In the genomic region with DNA sequence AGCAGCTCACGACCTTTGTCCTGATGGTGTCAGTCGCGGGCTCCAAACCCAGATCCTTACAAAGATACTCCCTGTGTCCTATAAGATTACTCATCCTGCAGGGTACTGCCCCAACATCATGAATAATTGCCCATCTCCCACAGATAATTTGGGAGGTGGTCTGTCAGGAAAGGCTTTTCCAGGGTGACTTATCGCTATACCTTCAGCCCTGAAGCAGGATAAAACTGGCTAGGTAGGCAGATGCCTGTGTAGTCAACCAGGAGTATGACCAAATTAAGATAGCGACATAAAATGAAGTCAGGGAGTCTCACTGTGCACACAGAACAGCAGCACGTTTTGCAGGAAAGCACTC, we compare ENCODE assay signal across 9 mouse cellular contexts. TPM values are rescaled to one million over a fixed set of nuclear protein-coding genes. Genes with fewer than 3 reads are reported as not detected.
DNase-seq lines count a peak whose midpoint lies in the region; ATAC-seq and TF ChIP-seq lines count a peak whose summit lies in the region.
"Had no signal": no experiment of that assay in that cellular context is flagged by ENCODE, and none has a peak within 500 bp of the region (broad histone marks: within the 10 kb centered on the region; RNA-seq: fewer than 3 reads in every experiment).

No protein-coding gene starts in this region.

- H3K4me3 ChIP-seq in left cerebral cortex, adult 2 months = peak overlapping the region; percentile 97
- H3K4me3 ChIP-seq in embryonic facial prominence, embryonic 14.5 days (ENCODE audit: low read depth, low read length) = peak overlapping the region; percentile 98
- peak overlapping the region; percentile 88 for H3K4me3 ChIP-seq in intestine, embryonic 16.5 days (ENCODE audit: low read length)
- H3K4me3 ChIP-seq in neural tube, embryonic 13.5 days = peak overlapping the region; percentile 96

- ATAC-seq in embryonic facial prominence, embryonic 14.5 days (ENCODE audit: low read depth) = no peak
- peak; percentile 12 for ATAC-seq in intestine, embryonic 16.5 days
- ATAC-seq in neural tube, embryonic 13.5 days (ENCODE audit: low read depth) = no peak

- no peaks in the 10 kb centered on the region for H3K9me3 ChIP-seq in embryonic facial prominence, embryonic 14.5 days (ENCODE audit: control insufficient read depth, low read length)
- H3K9me3 ChIP-seq in intestine, embryonic 16.5 days (ENCODE audit: control insufficient read depth, low read length) = no peaks in the 10 kb centered on the region
- no peaks in the 10 kb centered on the region for H3K9me3 ChIP-seq in neural tube, embryonic 13.5 days

- 16% methylated on average over 6 of the region's 6 CpGs for WGBS in embryonic facial prominence, embryonic 14.5 days
- 9% methylated on average over 6 of the region's 6 CpGs for WGBS in intestine, embryonic 16.5 days
- 13% methylated on average over 6 of the region's 6 CpGs for WGBS in neural tube, embryonic 13.5 days

- peak overlapping the region; percentile 76 for H3K4me2 ChIP-seq in embryonic facial prominence, embryonic 14.5 days (ENCODE audit: low read depth, low read length)
- H3K4me2 ChIP-seq in intestine, embryonic 16.5 days (ENCODE audit: low read depth, low read length) = peak overlapping the region; percentile 28
- peak overlapping the region; percentile 94 for H3K4me2 ChIP-seq in neural tube, embryonic 13.5 days

- peaks cover 13% of the 10 kb centered on the region for H3K4me1 ChIP-seq in embryonic facial prominence, embryonic 14.5 days (ENCODE audit: control insufficient read depth, insufficient read depth, low read length)
- H3K4me1 ChIP-seq in intestine, embryonic 16.5 days (ENCODE audit: control insufficient read depth, insufficient read depth, low read length) = peaks cover 10% of the 10 kb centered on the region
- peaks cover 41% of the 10 kb centered on the region for H3K4me1 ChIP-seq in neural tube, embryonic 13.5 days (replicated peaks)

- no peak for DNase-seq in left cerebral cortex, adult 2 months (ENCODE audit: extremely low spot score in 1 of 2, low spot score in 2 of 2)
- DNase-seq in left cerebral cortex, postnatal 25 days (ENCODE audit: low spot score in 2 of 2) = no peak
- DNase-seq in embryonic facial prominence, embryonic 14.5 days (ENCODE audit: low spot score) = no peak
- DNase-seq in T-cell, adult 2 months (ENCODE audit: low spot score) = no peak
- DNase-seq in left cerebral cortex, adult 11 months (ENCODE audit: low spot score) = no peak
- DNase-seq in embryo, embryonic 10.5 days (ENCODE audit: low spot score) = no peak

- no peak for TF ChIP-seq CTCF in left cerebral cortex, adult 2 months (IDR thresholded peaks at IDR 0.05)

- H3K36me3 ChIP-seq in embryonic facial prominence, embryonic 14.5 days (ENCODE audit: control insufficient read depth, insufficient read depth, low read length) = peaks cover 26% of the 10 kb centered on the region
- no peaks in the 10 kb centered on the region for H3K36me3 ChIP-seq in intestine, embryonic 16.5 days (ENCODE audit: control insufficient read depth, insufficient read depth, low read length)
- peaks cover 28% of the 10 kb centered on the region for H3K36me3 ChIP-seq in neural tube, embryonic 13.5 days

- H3K9ac ChIP-seq in embryonic facial prominence, embryonic 14.5 days (ENCODE audit: low read depth, low read length) = peak overlapping the region; percentile 96
- H3K9ac ChIP-seq in intestine, embryonic 16.5 days (ENCODE audit: low read depth, low read length) = peak overlapping the region; percentile 95; the same call in 1 of the 2 replicates
- peak overlapping the region; percentile 99 for H3K9ac ChIP-seq in neural tube, embryonic 13.5 days

- H3K27me3 ChIP-seq in embryonic facial prominence, embryonic 14.5 days (replicated peaks; ENCODE audit: control insufficient read depth, insufficient read depth, low read length) = no peaks in the 10 kb centered on the region
- no peaks in the 10 kb centered on the region for H3K27me3 ChIP-seq in intestine, embryonic 16.5 days (replicated peaks; ENCODE audit: control insufficient read depth, insufficient read depth, low read length)
- H3K27me3 ChIP-seq in neural tube, embryonic 13.5 days = no peaks in the 10 kb centered on the region

- peak overlapping the region; percentile 94 for H3K27ac ChIP-seq in left cerebral cortex, adult 2 months
- peak overlapping the region; percentile 94 for H3K27ac ChIP-seq in embryonic facial prominence, embryonic 14.5 days (replicated peaks; ENCODE audit: low read depth, low read length)
- no peak overlapping the region for H3K27ac ChIP-seq in intestine, embryonic 16.5 days (ENCODE audit: low read length)
- H3K27ac ChIP-seq in neural tube, embryonic 13.5 days (replicated peaks) = peak overlapping the region; percentile 96

- intact Hi-C loops in left cerebral cortex, adult 2 months (cut with DNase I) = loop anchor here (2.0 kb wide), 1 partner anchor 22 kb away; no protein-coding TSS in a partner anchor
- intact Hi-C loops in left cerebral cortex, postnatal 25 days (cut with DNase I) = no loop called here

RNA-seq across cellular contexts. Expression of gene Rnf187, which starts 0.3 kb away (rescaled TPM):
- 100 to 1,000 TPM; 445 to 469 TPM for total RNA-seq in left cerebral cortex, adult 2 months (2021)
- total RNA-seq in left cerebral cortex, postnatal 25 days (2021) = 100 to 1,000 TPM; 480 to 498 TPM
- polyA plus RNA-seq in embryonic facial prominence, embryonic 14.5 days (2014; fragmentation: Nextera tagmentation; extraction: Ambion mirVana) = 256 and 271 TPM in 2 replicates
- polyA plus RNA-seq in intestine, embryonic 16.5 days (2015; fragmentation: Nextera tagmentation; extraction: Ambion mirVana) = 131 and 138 TPM in 2 replicates
- polyA plus RNA-seq in neural tube, embryonic 13.5 days (2015; fragmentation: Nextera tagmentation; extraction: Ambion mirVana) = 576 and 601 TPM in 2 replicates

RNA-seq across cellular contexts. Expression of gene Hist3h2ba, which starts 9.7 kb away (rescaled TPM):
- 10 to 100 TPM; 88.5 to 98.9 TPM for total RNA-seq in left cerebral cortex, adult 2 months (2021)
- total RNA-seq in left cerebral cortex, postnatal 25 days (2021) = 100 to 1,000 TPM in 1 of 2 experiments, 10 to 100 TPM in 1; 90.4 to 111 TPM
- polyA plus RNA-seq in embryonic facial prominence, embryonic 14.5 days (2014; fragmentation: Nextera tagmentation; extraction: Ambion mirVana) = 14.9 and 20.8 TPM in 2 replicates
- 34.7 and 40.9 TPM in 2 replicates for polyA plus RNA-seq in intestine, embryonic 16.5 days (2015; fragmentation: Nextera tagmentation; extraction: Ambion mirVana)
- 278 and 296 TPM in 2 replicates for polyA plus RNA-seq in neural tube, embryonic 13.5 days (2015; fragmentation: Nextera tagmentation; extraction: Ambion mirVana)

RNA-seq across cellular contexts. Expression of gene Hist3h2a, which starts 15.4 kb away (rescaled TPM):
- total RNA-seq in left cerebral cortex, adult 2 months (2021) = 10 to 100 TPM; 55.5 to 59.1 TPM
- total RNA-seq in left cerebral cortex, postnatal 25 days (2021) = 10 to 100 TPM; 62.2 to 64.8 TPM
- 27.6 and 29.7 TPM in 2 replicates for polyA plus RNA-seq in embryonic facial prominence, embryonic 14.5 days (2014; fragmentation: Nextera tagmentation; extraction: Ambion mirVana)
- 28.5 and 31.6 TPM in 2 replicates for polyA plus RNA-seq in intestine, embryonic 16.5 days (2015; fragmentation: Nextera tagmentation; extraction: Ambion mirVana)
- 124 and 126 TPM in 2 replicates for polyA plus RNA-seq in neural tube, embryonic 13.5 days (2015; fragmentation: Nextera tagmentation; extraction: Ambion mirVana)

RNA-seq across cellular contexts. Expression of gene Trim17, which starts 15.4 kb away (rescaled TPM):
- 1 to 10 TPM; 4.8 to 4.9 TPM for total RNA-seq in left cerebral cortex, adult 2 months (2021)
- 1 to 10 TPM; 5.4 TPM for total RNA-seq in left cerebral cortex, postnatal 25 days (2021)
- 0.41 and 0.51 TPM in 2 replicates for polyA plus RNA-seq in embryonic facial prominence, embryonic 14.5 days (2014; fragmentation: Nextera tagmentation; extraction: Ambion mirVana)
- 0.15 and 0.35 TPM in 2 replicates for polyA plus RNA-seq in intestine, embryonic 16.5 days (2015; fragmentation: Nextera tagmentation; extraction: Ambion mirVana)
- polyA plus RNA-seq in neural tube, embryonic 13.5 days (2015; fragmentation: Nextera tagmentation; extraction: Ambion mirVana) = 0.90 and 1.3 TPM in 2 replicates
- total RNA-seq: granulocyte monocyte progenitor cell, adult 5-6 weeks had no signal

RNA-seq across cellular contexts. Expression of gene Btnl10, which starts 21.4 kb away (rescaled TPM):
- total RNA-seq in left cerebral cortex, adult 2 months (2021) = not detected
- total RNA-seq in left cerebral cortex, postnatal 25 days (2021) = not detected
- polyA plus RNA-seq in embryonic facial prominence, embryonic 14.5 days (2014; fragmentation: Nextera tagmentation; extraction: Ambion mirVana) = 0.07 TPM in 1 of 2 replicates, not detected in the other
- 0.16 and 0.40 TPM in 2 replicates for polyA plus RNA-seq in intestine, embryonic 16.5 days (2015; fragmentation: Nextera tagmentation; extraction: Ambion mirVana)
- not detected in 2 replicates for polyA plus RNA-seq in neural tube, embryonic 13.5 days (2015; fragmentation: Nextera tagmentation; extraction: Ambion mirVana)
- total RNA-seq: granulocyte monocyte progenitor cell, adult 5-6 weeks had no signal

Comparison
In these comparisons a context has a peak if more than half of its experiments do, and no peak if none do; other contexts are left out.
1. H3K4me2 ChIP-seq: peak in every context shown above with its lines; median percentile 94 in neural tube, embryonic 13.5 days; 76 in embryonic facial prominence, embryonic 14.5 days; 28 in intestine, embryonic 16.5 days.